Mouse (Mus musculus) leukemia stem cell, adult 10-12 weeks (primary cell): ENCODE data around the gene Hist1h2bp. TPM values are rescaled to one million over a fixed set of nuclear protein-coding genes. Genes with fewer than 3 reads are reported as not detected.

Experiments used
- polyA plus RNA-seq: library from polyadenylated mRNA; stranded (reverse); fragments of >175 nt; gene quantifications from 2 replicates; pipeline ENCODE4 v1.2.3, GENCODE M21; 2012; ENCODE audit warnings: low replicate concordance

Gene Hist1h2bp
- polyA plus RNA-seq: 3.2 and 6.2 TPM in 2 replicates

DNA sequence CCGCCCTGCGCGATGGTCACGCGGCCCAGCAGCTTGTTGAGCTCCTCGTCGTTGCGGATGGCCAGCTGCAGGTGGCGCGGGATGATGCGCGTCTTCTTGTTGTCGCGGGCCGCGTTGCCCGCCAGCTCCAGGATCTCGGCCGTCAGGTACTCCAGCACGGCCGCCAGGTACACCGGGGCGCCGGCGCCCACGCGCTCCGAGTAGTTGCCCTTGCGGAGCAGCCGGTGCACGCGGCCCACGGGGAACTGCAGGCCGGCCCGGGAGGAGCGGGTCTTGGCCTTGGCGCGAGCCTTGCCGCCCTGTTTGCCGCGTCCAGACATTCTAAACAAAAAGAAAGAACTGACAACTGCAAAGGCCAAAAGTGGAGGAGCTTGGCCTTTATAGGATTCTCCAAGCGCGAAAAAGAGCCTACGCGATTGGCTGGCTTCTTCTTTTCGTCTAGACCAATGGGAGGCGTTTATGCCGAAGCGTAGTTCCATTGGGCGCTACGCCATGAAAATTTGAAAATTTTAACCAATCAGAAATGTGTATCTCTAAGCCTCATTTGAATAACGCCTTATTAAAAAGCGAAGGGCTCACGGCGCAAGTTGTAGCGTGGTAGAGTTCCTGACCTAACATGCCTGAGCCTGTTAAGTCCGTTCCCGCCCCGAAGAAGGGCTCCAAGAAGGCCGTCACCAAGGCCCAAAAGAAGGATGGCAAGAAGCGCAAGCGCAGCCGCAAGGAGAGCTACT is at the start of gene Hist1h2bp, which contains the start of gene Hist1h2an:
TSS of gene Hist1h2bp (plus strand) at position 563 of the 731 bp plus-strand sequence.
TSS of gene Hist1h2an (minus strand) at position 320 of the 731 bp plus-strand sequence.

DNA sequence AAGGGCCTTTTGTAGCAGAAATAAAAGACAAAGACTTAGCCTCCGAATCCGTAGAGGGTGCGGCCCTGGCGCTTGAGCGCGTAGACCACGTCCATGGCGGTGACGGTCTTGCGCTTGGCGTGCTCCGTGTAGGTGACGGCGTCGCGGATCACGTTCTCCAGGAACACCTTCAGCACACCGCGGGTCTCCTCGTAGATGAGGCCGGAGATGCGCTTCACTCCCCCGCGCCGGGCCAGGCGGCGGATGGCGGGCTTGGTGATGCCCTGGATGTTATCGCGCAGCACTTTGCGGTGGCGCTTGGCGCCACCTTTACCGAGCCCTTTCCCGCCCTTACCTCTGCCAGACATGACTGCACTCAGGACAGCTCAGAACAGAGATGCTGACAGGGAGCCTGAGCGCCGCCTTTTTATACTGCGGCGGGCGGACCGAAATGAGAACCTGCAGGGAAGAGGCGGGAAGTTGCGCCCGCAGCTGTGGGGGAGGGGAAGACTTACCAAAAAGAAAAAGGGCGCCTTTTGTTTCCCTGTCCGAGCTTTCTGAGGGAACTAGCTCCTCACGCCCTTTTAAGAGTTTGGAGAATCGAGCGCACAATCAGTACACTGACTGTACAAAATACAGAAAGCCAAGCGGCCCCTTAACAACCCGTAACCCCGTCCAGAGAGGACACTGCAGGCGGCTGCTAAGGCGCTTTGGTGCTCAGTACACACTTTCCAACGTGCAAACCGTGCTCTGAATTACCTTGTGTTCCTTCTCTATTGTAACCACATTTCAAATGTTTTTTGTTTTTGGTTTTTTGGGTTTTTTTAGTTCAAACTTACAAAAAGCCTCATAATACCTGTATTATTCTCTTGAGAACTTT is 36.9 kb upstream of the Hist1h2bp start, which contains the start of gene Hist1h4k:
TSS of gene Hist1h4k (minus strand) at position 347 of the 859 bp plus-strand sequence.

DNA sequence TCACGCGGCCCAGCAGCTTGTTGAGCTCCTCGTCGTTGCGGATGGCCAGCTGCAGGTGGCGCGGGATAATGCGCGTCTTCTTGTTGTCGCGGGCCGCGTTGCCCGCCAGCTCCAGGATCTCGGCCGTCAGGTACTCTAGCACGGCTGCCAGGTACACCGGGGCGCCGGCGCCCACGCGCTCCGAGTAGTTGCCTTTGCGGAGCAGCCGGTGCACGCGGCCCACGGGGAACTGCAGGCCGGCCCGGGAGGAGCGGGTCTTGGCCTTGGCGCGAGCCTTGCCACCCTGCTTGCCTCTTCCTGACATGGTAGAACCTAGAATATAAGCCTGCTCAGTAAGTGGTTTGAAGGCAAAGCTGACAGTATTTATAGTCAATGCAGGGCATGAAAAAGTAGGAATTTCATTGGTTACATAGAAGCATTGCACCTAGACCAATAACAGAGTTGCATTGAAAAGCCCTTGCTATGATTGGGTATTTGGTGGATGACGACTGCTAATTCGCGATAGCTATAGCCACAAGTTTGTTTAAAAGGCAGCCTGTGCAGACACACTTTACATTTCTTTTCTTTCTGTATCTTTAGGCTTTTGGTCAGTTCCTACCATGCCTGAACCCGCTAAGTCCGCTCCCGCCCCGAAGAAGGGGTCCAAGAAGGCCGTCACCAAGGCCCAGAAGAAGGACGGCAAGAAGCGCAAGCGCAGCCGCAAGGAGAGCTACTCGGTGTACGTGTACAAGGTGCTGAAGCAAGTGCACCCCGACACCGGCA is 33.6 kb upstream of the Hist1h2bp start, which contains the start of the genes Hist1h2ak and Hist1h2bn:
TSS of gene Hist1h2ak (minus strand) at position 304 of the 762 bp plus-strand sequence.
TSS of gene Hist1h2bn (plus strand) at position 600 of the 762 bp plus-strand sequence.

DNA sequence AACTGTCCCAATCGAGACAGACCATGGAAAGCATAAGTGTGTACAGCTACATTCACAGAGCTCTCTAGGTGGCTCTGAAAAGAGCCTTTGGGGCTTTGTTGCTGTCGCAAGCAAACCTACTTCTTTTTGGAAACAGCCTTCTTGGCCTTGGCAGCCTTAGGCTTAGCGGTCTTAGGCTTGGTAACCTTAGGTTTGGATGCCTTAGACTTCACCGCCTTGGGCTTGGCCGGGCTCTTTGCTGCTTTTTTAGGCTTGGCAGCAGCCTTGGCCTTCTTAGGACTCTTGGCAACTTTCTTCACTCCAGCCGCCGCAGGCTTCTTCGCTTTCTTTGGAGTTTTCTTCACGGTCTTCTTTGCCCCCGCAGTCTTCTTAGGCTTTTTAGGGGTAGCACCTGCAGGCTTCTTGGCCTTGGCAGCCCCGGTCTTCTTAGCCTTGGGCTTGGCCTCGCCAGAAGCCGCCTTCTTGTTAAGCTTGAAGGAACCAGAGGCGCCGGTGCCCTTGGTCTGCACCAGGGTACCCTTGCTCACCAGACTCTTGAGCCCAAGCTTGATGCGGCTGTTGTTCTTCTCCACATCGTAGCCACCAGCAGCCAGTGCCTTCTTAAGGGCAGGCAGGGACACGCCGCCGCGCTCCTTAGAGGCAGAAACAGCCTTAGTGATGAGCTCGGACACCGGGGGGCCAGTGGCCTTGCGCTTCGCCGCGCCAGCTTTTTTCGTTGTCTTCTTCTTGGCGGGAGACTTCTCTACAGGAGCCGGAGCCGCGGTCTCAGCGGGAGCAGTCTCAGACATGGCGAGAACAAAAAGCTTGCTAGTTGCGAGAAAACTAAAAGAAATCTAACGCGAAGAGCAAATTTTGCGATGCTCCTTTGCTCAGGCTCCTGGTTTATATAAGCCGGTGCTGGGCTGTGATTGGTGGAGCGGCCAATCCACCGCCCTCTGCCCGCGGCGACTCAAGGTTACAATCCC is 7.2 kb upstream of the Hist1h2bp start, which contains the start of gene Hist1h1b:
TSS of gene Hist1h1b (minus strand) at position 859 of the 965 bp plus-strand sequence.

DNA sequence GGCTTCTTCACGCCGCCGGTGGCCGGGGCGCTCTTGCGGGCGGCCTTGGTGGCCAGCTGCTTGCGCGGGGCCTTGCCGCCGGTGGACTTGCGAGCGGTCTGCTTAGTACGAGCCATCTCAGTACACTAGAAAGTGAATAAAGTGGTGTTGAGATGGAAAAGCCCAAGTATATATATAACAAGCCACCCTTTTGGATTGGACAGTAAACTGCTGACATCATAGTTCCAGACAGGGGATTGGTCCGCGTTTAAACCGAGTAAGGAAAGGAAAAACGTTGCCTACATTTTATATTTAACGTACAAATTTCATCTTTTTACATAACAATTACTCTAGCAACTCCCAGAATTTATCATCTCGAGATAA is 4.0 kb upstream of the Hist1h2bp start, which contains the start of gene Hist1h3i:
TSS of gene Hist1h3i (minus strand) at position 116 of the 363 bp plus-strand sequence.

DNA sequence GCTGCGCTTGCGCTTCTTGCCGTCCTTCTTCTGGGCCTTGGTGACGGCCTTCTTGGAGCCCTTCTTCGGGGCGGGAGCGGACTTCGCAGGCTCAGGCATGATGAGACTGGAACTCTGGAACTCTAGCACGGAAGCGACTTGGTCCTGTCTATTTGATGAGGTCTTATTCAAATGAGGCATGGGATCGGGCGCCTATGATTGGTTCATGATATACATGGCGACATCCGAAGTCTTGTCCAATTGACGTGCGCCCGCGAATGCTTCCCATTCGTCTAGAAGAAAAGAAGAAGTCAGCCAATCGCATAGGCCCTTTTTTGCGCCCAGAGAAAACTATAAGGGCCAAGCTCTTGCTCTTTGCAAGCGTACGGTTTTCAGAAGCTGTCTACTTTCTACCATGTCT is 22.8 kb downstream of the Hist1h2bp start, which contains the start of the genes Hist1h2bq and Hist1h2ao:
TSS of gene Hist1h2bq (minus strand) at position 125 of the 400 bp plus-strand sequence.
TSS of gene Hist1h2ao (plus strand) at position 393 of the 400 bp plus-strand sequence.

DNA sequence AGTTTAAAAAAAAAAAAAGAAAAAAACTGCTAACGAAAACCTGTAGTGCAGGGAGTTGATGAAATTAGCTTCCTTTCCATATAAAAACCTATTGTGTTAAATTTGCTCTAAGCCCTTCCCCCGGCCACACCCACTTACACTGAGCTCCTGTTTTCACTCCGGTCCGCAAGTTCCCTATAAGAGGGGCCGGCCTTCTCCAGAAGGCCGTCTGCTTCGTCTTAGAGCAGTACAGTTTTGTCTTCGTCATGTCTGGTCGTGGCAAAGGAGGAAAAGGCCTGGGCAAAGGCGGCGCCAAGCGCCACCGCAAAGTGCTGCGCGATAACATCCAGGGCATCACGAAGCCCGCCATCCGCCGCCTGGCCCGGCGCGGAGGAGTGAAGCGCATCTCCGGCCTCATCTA is 24.3 kb downstream of the Hist1h2bp start, which contains the start of gene Hist1h4m:
TSS of gene Hist1h4m (plus strand) at position 208 of the 400 bp plus-strand sequence.

DNA sequence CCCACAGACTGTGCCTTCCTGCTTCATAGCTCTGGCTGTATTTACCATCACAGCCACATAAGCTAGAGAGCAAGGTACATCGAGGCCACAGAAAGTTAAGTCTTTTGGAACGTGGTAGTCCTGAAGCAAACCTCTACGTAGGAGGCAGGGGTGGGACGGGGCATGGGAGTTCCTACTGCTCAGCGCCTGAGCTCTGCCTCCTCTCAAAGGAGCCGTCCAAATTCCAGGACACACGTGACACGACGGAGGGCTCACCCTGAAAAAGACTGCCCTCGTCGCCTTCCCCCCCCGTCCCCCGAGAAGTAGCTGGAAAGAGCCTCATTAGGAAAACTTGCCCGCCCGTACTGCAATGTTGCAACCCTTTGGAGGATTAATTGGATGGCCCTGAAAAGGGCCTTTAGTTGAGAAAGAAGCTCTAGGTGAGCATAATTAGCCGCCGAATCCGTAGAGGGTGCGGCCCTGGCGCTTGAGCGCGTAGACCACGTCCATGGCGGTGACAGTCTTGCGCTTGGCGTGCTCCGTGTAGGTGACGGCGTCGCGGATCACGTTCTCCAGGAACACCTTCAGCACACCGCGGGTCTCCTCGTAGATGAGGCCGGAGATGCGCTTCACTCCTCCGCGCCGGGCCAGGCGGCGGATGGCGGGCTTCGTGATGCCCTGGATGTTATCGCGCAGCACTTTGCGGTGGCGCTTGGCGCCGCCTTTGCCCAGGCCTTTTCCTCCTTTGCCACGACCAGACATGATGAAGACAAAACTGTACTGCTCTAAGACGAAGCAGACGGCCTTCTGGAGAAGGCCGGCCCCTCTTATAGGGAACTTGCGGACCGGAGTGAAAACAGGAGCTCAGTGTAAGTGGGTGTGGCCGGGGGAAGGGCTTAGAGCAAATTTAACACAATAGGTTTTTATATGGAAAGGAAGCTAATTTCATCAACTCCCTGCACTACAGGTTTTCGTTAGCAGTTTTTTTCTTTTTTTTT is 44.4 kb downstream of the Hist1h2bp start, which contains the start of gene Hist1h4n:
TSS of gene Hist1h4n (minus strand) at position 779 of the 977 bp plus-strand sequence.

DNA sequence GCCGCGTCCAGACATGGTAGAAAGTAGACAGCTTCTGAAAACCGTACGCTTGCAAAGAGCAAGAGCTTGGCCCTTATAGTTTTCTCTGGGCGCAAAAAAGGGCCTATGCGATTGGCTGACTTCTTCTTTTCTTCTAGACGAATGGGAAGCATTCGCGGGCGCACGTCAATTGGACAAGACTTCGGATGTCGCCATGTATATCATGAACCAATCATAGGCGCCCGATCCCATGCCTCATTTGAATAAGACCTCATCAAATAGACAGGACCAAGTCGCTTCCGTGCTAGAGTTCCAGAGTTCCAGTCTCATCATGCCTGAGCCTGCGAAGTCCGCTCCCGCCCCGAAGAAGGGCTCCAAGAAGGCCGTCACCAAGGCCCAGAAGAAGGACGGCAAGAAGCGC is 46.2 kb downstream of the Hist1h2bp start, which contains the start of the genes Hist1h2ap and Hist1h2br:
TSS of gene Hist1h2ap (minus strand) at position 47 of the 400 bp plus-strand sequence.
TSS of gene Hist1h2br (plus strand) at position 283 of the 400 bp plus-strand sequence.

Other genes starting within 250 kb of the Hist1h2bp start
- not detected in 2 replicates for gene Olfr1366, start 244.7 kb upstream of the Hist1h2bp start, polyA plus RNA-seq
- gene Olfr1535, start 227.6 kb upstream of the Hist1h2bp start, polyA plus RNA-seq: not detected in 2 replicates
- gene Olfr1364, start 205.7 kb upstream of the Hist1h2bp start, polyA plus RNA-seq: not detected in 2 replicates
- not detected in 2 replicates for gene Olfr1362, start 173.4 kb upstream of the Hist1h2bp start, polyA plus RNA-seq
- gene Olfr11, start 144.9 kb upstream of the Hist1h2bp start, polyA plus RNA-seq: not detected in 2 replicates
- not detected in 2 replicates for gene Olfr1361, start 124.1 kb upstream of the Hist1h2bp start, polyA plus RNA-seq
- not detected in 2 replicates for gene Olfr1360, start 110.1 kb upstream of the Hist1h2bp start, polyA plus RNA-seq
- not detected in 2 replicates for gene Olfr1359, start 89.3 kb upstream of the Hist1h2bp start, polyA plus RNA-seq
- 5.9 and 13.2 TPM in 2 replicates for gene Hist1h2bl, start 71.3 kb upstream of the Hist1h2bp start, polyA plus RNA-seq
- gene Hist1h2ai, start 71.0 kb upstream of the Hist1h2bp start, polyA plus RNA-seq: 24.1 and 37.8 TPM in 2 replicates
- 93.1 and 144 TPM in 2 replicates for gene Hist1h3h, start 69.8 kb upstream of the Hist1h2bp start, polyA plus RNA-seq
- gene Hist1h2bm, start 65.4 kb upstream of the Hist1h2bp start, polyA plus RNA-seq: 3.5 and 3.9 TPM in 2 replicates
- gene Hist1h4j, start 52.4 kb upstream of the Hist1h2bp start, polyA plus RNA-seq: 6.0 and 8.5 TPM in 2 replicates
- 44.9 and 90.4 TPM in 2 replicates for gene Hist1h4k, start 37.0 kb upstream of the Hist1h2bp start, polyA plus RNA-seq
- 161 and 169 TPM in 2 replicates for gene Hist1h2ak, start 33.6 kb upstream of the Hist1h2bp start, polyA plus RNA-seq
- gene Hist1h2bn, start 33.3 kb upstream of the Hist1h2bp start, polyA plus RNA-seq: 5.3 and 11.0 TPM in 2 replicates
- gene Hist1h1b, start 6.8 kb upstream of the Hist1h2bp start, polyA plus RNA-seq: 3.5 and 3.7 TPM in 2 replicates
- 8.4 and 51.9 TPM in 2 replicates for gene Hist1h3i, start 4.1 kb upstream of the Hist1h2bp start, polyA plus RNA-seq
- 52.7 and 74.5 TPM in 2 replicates for gene Hist1h2an, start 243 bp upstream of the Hist1h2bp start, polyA plus RNA-seq
- 6.5 and 15.6 TPM in 2 replicates for gene Hist1h2bq, start 22.7 kb downstream of the Hist1h2bp start, polyA plus RNA-seq
- 23,509 and 33,455 TPM in 2 replicates for gene Hist1h2ao, start 23.0 kb downstream of the Hist1h2bp start, polyA plus RNA-seq
- 65.5 and 70.3 TPM in 2 replicates for gene Hist1h4m, start 24.3 kb downstream of the Hist1h2bp start, polyA plus RNA-seq
- 2.9 and 3.1 TPM in 2 replicates for gene Hist1h4n, start 44.7 kb downstream of the Hist1h2bp start, polyA plus RNA-seq
- gene Hist1h2ap, start 46.0 kb downstream of the Hist1h2bp start, polyA plus RNA-seq: 6,280 and 19,065 TPM in 2 replicates
- gene Hist1h2br, start 46.3 kb downstream of the Hist1h2bp start, polyA plus RNA-seq: 6.3 and 15.4 TPM in 2 replicates
- not detected in 2 replicates for gene Zfp184, start 157.6 kb downstream of the Hist1h2bp start, polyA plus RNA-seq
- not detected in 2 replicates for gene Pom121l2, start 193.7 kb downstream of the Hist1h2bp start, polyA plus RNA-seq
- gene Prss16, start 222.3 kb downstream of the Hist1h2bp start, polyA plus RNA-seq: 0.07 TPM in 1 of 2 replicates, not detected in the other
- gene Hist1h2ah, start 248.1 kb downstream of the Hist1h2bp start, polyA plus RNA-seq: 5.0 and 29.7 TPM in 2 replicates
- 7.6 and 12.2 TPM in 2 replicates for gene Hist1h2bk, start 248.4 kb downstream of the Hist1h2bp start, polyA plus RNA-seq